Mouse (Mus musculus) limb, embryonic 13.5 days (tissue): ENCODE measurements around the gene Olfr202. TPM values are rescaled to one million over a fixed set of nuclear protein-coding genes. Genes with fewer than 3 reads are reported as not detected.
"Not testable (repeated sequence)": the region's sequence is repeated elsewhere in the genome, so short reads cannot be mapped to it uniquely, and the experiment has no call there.

Experiments
- ATAC-seq: fragments of 200-750 bp; cut with Nextera tagmentation; 2 replicates; pipeline ENCODE4 v1.8.0; 2017; ENCODE audit warnings: low read depth, moderate number of reproducible peaks, moderate TSS enrichment; ENCODE audit not compliant: low FRiP score
- H3K27ac ChIP-seq: fragments of 300-500 bp; sonication (generic); 2 replicates; pipeline ENCODE4 v1.5.1; 2015; ENCODE audit warnings: inconsistent platforms, mild to moderate bottlenecking, moderate library complexity
- H3K27me3 ChIP-seq: fragments of 300-500 bp; sonication (generic); 2 replicates; pipeline ENCODE4 v1.6.1; 2015; ENCODE audit warnings: mild to moderate bottlenecking, inconsistent platforms
- H3K36me3 ChIP-seq: fragments of 300-500 bp; sonication (generic); 2 replicates; pipeline ENCODE4 v1.6.1; 2015; ENCODE audit warnings: inconsistent platforms, mild to moderate bottlenecking, moderate library complexity
- H3K4me1 ChIP-seq: fragments of 300-500 bp; sonication (generic); 2 replicates; pipeline ENCODE4 v1.6.1; 2015; ENCODE audit warnings: inconsistent platforms
- H3K4me2 ChIP-seq: fragments of 300-500 bp; sonication (generic); replicated peaks from 2 replicates; pipeline ENCODE4 v1.6.1; 2015; ENCODE audit warnings: inconsistent platforms, mild to moderate bottlenecking, moderate library complexity
- H3K4me3 ChIP-seq: fragments of 300-500 bp; sonication (generic); 2 replicates; pipeline ENCODE4 v1.5.1; 2015; ENCODE audit warnings: moderate library complexity, mild to moderate bottlenecking, inconsistent platforms
- H3K9ac ChIP-seq: fragments of 300-500 bp; sonication (generic); 2 replicates; pipeline ENCODE4 v1.6.1; 2015; ENCODE audit warnings: mild to moderate bottlenecking, inconsistent platforms
- H3K9me3 ChIP-seq: fragments of 300-500 bp; sonication (generic); 2 replicates; pipeline ENCODE4 v1.6.1; 2016; ENCODE audit warnings: inconsistent platforms
- WGBS: fragments of 180-500 bp; shearing (Covaris S2); methylation state at CpG from one replicate; pipeline ENCODE4 v1.1.7; 2015; 5-methylcytosine and 5-hydroxymethylcytosine counted together
- polyA plus RNA-seq: library from polyadenylated mRNA; unstranded; fragments of >200 nt; fragmentation: Nextera tagmentation; extraction: Ambion mirVana; gene quantifications from 2 replicates; pipeline ENCODE4 v1.2.1, GENCODE M21; 2015

Olfr202 gene
- not detected in 2 replicates for polyA plus RNA-seq

- H3K27ac ChIP-seq: no peak within 1 kb of the TSS
- no peaks in the 10 kb centered on the region for H3K9me3 ChIP-seq
- H3K4me3 ChIP-seq: no peak within 1 kb of the TSS
- 89% methylated on average over 1 of the region's 1 CpGs for WGBS
- no peaks in the 10 kb centered on the region for H3K4me1 ChIP-seq
- no peaks in the 10 kb centered on the region for H3K27me3 ChIP-seq
- no peak for ATAC-seq
- H3K36me3 ChIP-seq: no peaks in the 10 kb centered on the region
- H3K9ac ChIP-seq: no peak within 1 kb of the TSS
- H3K4me2 ChIP-seq: no peak within 1 kb of the TSS
These were observed at the start of gene Olfr202 for GRCm38 (mm10) chr16:59286693-59287092. Gene Olfr202, minus strand, starts transcription at chr16:59286793.

- no peak for ATAC-seq
These were observed 44.4 kb upstream of the Olfr202 start, which contains the start of gene Olfr205 for GRCm38 (mm10) chr16:59331038-59331437. Gene Olfr205, minus strand, starts transcription at chr16:59331138.

GRCm38 (mm10) chr16:59323262-59323661, 36.7 kb upstream of the Olfr202 start:
- H3K4me2 ChIP-seq, H3K9me3 ChIP-seq, H3K27me3 ChIP-seq, H3K9ac ChIP-seq, H3K36me3 ChIP-seq, H3K27ac ChIP-seq, ATAC-seq, H3K4me3 ChIP-seq, H3K4me1 ChIP-seq: not testable (repeated sequence)
- 87% methylated on average over 1 of the region's 1 CpGs for WGBS

More at GRCm38 (mm10) chr16:59331038-59331437, 44.4 kb upstream of the Olfr202 start, which contains the start of gene Olfr205:
- Histone ChIP-seq H3K9ac (no peak within 1 kb of the TSS), H3K27ac (no peak within 1 kb of the TSS), H3K4me1 (no peaks in the 10 kb centered on the region), H3K27me3 (no peaks in the 10 kb centered on the region), H3K36me3 (no peaks in the 10 kb centered on the region), H3K4me2 (no peak within 1 kb of the TSS), H3K4me3 (no peak within 1 kb of the TSS), H3K9me3 (no peaks in the 10 kb centered on the region)

- H3K27me3 ChIP-seq: no peaks in the 10 kb centered on the region
- no peak within 1 kb of the TSS for H3K27ac ChIP-seq
- no peaks in the 10 kb centered on the region for H3K4me1 ChIP-seq
- H3K4me3 ChIP-seq: no peak within 1 kb of the TSS
- H3K9me3 ChIP-seq: no peaks in the 10 kb centered on the region
- H3K4me2 ChIP-seq: no peak within 1 kb of the TSS
- no peak within 1 kb of the TSS for H3K9ac ChIP-seq
- no peaks in the 10 kb centered on the region for H3K36me3 ChIP-seq
- no peak for ATAC-seq
These were observed 31.6 kb upstream of the Olfr202 start, which contains the start of gene Olfr204 for GRCm38 (mm10) chr16:59318148-59318547. Gene Olfr204, minus strand, starts transcription at chr16:59318248.

- Histone ChIP-seq H3K4me3 (no peak within 1 kb of the TSS), H3K27me3 (no peaks in the 10 kb centered on the region), H3K27ac (no peak within 1 kb of the TSS), H3K9me3 (no peaks in the 10 kb centered on the region), H3K4me2 (no peak within 1 kb of the TSS), H3K4me1 (no peaks in the 10 kb centered on the region), H3K36me3 (no peaks in the 10 kb centered on the region), H3K9ac (no peak within 1 kb of the TSS)
- ATAC-seq: no peak
- WGBS: 80% methylated on average over 2 of the region's 2 CpGs
These were observed 12.0 kb upstream of the Olfr202 start, which contains the start of gene Olfr203 for GRCm38 (mm10) chr16:59298581-59298980. Gene Olfr203, plus strand, starts transcription at chr16:59298881.

GRCm38 (mm10) chr16:59287576-59287975, 983 bp upstream of the Olfr202 start:
- WGBS: 88% methylated on average over 9 of the region's 9 CpGs
- ATAC-seq, H3K4me3 ChIP-seq: not testable (repeated sequence)

GRCm38 (mm10) chr16:59283476-59283875, 3.1 kb downstream of the Olfr202 start:
- Histone ChIP-seq H3K4me1 (no peaks in the 10 kb centered on the region), H3K4me3 (no peak overlapping the region), H3K27ac (no peak overlapping the region), H3K9me3 (no peaks in the 10 kb centered on the region), H3K4me2 (no peak overlapping the region), H3K36me3 (no peaks in the 10 kb centered on the region), H3K27me3 (no peaks in the 10 kb centered on the region), H3K9ac (no peak overlapping the region)
- no peak for ATAC-seq
- WGBS: 56% methylated on average over 1 of the region's 1 CpGs

More at GRCm38 (mm10) chr16:59287576-59287975, 983 bp upstream of the Olfr202 start:
- not testable (repeated sequence) for H3K27me3 ChIP-seq, H3K4me1 ChIP-seq, H3K9me3 ChIP-seq, H3K36me3 ChIP-seq, H3K4me2 ChIP-seq, H3K27ac ChIP-seq, H3K9ac ChIP-seq

- H3K36me3 ChIP-seq: no peaks in the 10 kb centered on the region
- no peaks in the 10 kb centered on the region for H3K27me3 ChIP-seq
- ATAC-seq: no peak
- H3K4me2 ChIP-seq: no peak overlapping the region
- no peaks in the 10 kb centered on the region for H3K9me3 ChIP-seq
- H3K27ac ChIP-seq: no peak overlapping the region
- 69% methylated on average over 3 of the region's 3 CpGs for WGBS
- H3K4me3 ChIP-seq: no peak overlapping the region
- H3K9ac ChIP-seq: no peak overlapping the region
- H3K4me1 ChIP-seq: no peaks in the 10 kb centered on the region
These were observed 6.1 kb downstream of the Olfr202 start for GRCm38 (mm10) chr16:59280542-59280941.

- H3K27ac ChIP-seq, ATAC-seq, H3K36me3 ChIP-seq, H3K9ac ChIP-seq, H3K4me3 ChIP-seq, H3K9me3 ChIP-seq, H3K27me3 ChIP-seq, H3K4me2 ChIP-seq, H3K4me1 ChIP-seq: not testable (repeated sequence)
- WGBS: 87% methylated on average over 4 of the region's 4 CpGs
These were observed 14.1 kb downstream of the Olfr202 start, which contains the start of gene Olfr201 for GRCm38 (mm10) chr16:59272532-59272931. Gene Olfr201, minus strand, starts transcription at chr16:59272632.

GRCm38 (mm10) chr16:59269097-59269496, 17.5 kb downstream of the Olfr202 start:
- H3K4me3 ChIP-seq: not testable (repeated sequence)
- WGBS: 76% methylated on average over 4 of the region's 4 CpGs

GRCm38 (mm10) chr16:59249684-59250083, 36.9 kb downstream of the Olfr202 start:
- H3K27ac ChIP-seq: no peak overlapping the region
- H3K4me1 ChIP-seq: no peaks in the 10 kb centered on the region
- H3K36me3 ChIP-seq: no peaks in the 10 kb centered on the region
- H3K9ac ChIP-seq: no peak overlapping the region
- ATAC-seq: no peak
- H3K9me3 ChIP-seq: 0 out of 2 replicates have a peak, but pooled peaks cover 3% of the 10 kb centered on the region
- WGBS: 84% methylated on average over 17 of the region's 17 CpGs
- no peak overlapping the region for H3K4me3 ChIP-seq
- no peaks in the 10 kb centered on the region for H3K27me3 ChIP-seq
- no peak overlapping the region for H3K4me2 ChIP-seq

More at GRCm38 (mm10) chr16:59269097-59269496, 17.5 kb downstream of the Olfr202 start:
- ATAC-seq, H3K9ac ChIP-seq, H3K9me3 ChIP-seq, H3K27ac ChIP-seq, H3K4me1 ChIP-seq, H3K27me3 ChIP-seq, H3K36me3 ChIP-seq, H3K4me2 ChIP-seq: not testable (repeated sequence)
